Mouse (Mus musculus) gastrocnemius, postnatal 25 days (tissue): Measurements from ENCODE around the gene Agpat4. TPM values are rescaled to one million over a fixed set of nuclear protein-coding genes. Genes with fewer than 3 reads are reported as not detected.
A peak's percentile ranks its signal among the peaks of the same experiment; 100 is the strongest.
"Not testable (repeated sequence)": the region's sequence is repeated elsewhere in the genome, so short reads cannot be mapped to it uniquely, and the experiment has no call there.

ENCODE experiments used
- DNase-seq: peaks from one replicate; pipeline ENCODE4 v3.0.0; 2022
- total RNA-seq, 2 experiments: library from RNA; stranded (reverse); gene quantifications; 1 replicate in 1 of 2; 2 replicates in 1 of 2; pipeline ENCODE4 v1.2.3; 2021

Gene Agpat4
- total RNA-seq, 2 experiments from 2014 or later, result 2.3 to 2.7 TPM

- peak; percentile 21 for DNase-seq
These were observed 76.6 kb downstream of the Agpat4 start for GRCm38 (mm10) chr17:12195137-12195536.

DNA sequence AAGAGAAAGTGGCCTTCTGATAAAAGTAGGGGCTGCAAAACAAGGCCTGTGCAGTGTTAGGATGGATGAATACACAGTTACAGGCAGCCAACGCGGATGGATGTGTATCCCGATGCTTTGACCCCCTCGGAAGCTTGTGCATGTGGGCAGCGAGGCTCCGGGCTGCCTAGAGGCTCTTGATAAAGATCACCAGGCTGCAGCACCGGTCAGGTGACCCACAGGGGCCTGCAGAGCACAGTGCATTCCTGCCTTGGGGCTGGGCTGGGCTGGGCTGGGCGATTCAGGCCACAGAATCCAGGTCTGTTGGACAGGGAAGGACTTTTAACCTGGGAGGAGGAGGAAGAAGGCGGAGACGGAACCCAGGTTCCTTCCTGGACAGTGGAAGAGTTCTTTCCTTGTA is 77.1 kb downstream of the Agpat4 start:
- no peak for DNase-seq

DNA sequence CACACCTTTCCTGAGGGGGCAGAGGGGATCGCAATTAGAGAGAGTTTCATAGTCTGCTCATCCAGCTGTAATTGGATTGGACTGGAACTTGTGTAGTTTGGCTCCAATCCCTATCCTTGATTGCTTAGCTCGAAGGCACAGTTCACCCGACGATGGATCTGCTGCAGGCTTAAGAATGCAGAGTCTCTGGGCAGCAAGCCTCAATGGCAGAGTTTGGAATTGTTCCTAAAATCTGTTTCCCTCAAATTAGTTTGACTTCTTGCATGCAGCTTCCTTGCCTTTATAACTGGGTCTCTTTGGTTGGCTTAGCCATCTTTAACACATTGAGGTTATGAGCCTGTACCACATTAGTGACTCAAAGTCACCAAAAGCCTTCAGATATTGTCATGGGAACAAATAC is 81.4 kb downstream of the Agpat4 start:
- DNase-seq, result no peak

- DNase-seq, result no peak
These were observed 82.6 kb downstream of the Agpat4 start for GRCm38 (mm10) chr17:12201086-12201485.

DNA sequence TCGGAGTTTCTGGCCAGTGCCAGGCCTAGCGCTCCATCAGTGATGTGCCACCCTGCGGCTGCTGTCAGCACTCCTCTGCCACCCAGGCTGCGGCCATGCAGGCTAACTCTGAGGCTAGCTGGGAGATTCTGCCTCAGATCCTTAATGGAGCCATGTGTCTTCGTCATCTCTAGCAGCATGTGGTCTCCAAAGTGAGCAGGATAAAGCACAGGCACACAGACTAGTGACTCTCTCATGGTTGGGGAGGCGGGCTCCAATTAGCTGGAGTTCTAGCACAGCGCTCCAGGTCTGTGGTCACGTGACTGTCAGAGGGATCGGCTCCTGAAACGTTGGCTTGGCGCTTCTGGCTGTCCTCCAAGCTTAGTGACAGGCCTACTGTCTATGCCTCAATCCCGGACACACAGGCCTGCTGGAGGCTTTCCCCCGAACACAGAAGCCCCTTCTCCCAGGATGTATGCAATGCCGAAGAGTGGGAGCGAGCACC is 85.0 kb downstream of the Agpat4 start:
- no peak for DNase-seq

- no peak for DNase-seq
These were observed 85.7 kb downstream of the Agpat4 start for GRCm38 (mm10) chr17:12204246-12204645.

DNA sequence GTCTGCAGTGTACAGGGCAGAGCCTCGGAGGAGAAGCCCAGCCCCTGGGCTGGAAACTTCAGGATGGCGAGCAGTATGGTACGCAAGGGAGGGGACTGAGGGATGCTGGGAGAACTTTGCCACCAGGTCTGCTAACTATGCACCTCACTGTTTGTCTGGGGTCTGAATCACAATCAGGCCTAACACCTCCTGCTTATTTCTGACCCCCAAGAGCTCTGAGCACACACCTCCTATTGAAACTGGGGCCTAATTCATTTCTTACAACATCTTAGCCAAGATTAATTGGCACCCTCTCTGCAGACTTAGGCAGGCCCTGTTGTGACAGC is 86.1 kb downstream of the Agpat4 start:
- no peak for DNase-seq

DNA sequence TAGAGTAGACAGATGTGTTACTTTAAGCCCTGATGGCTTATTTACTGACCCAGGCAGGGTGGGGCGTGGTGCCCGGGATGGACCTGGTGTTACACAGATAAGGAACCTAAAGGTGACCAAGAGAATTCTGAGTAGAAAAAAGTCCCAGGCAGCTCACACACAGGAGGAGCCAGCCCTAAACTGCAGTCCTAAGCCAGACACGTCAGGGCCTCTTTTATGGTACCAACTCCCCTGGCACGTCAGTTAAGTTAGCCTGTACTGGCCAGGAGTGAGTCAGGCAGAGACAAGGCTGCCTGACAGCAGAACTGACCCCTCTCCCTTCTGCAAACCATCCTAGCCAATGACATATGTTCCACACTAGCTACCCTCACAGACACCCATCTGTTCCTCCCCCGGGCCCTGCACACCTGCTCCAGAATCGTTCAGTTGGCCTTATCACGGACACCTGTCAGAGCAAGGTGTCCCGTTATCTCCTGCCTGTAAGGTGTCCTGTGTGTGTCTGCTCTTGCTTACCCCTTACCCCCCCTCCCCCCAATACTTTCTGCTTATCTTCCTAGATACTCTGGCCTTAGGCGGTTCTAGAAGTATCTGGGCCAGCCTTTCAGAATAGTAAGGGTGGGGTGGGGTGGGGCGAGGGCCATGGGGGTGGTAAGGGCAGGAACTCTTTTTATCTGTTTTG is 86.7 kb downstream of the Agpat4 start:
- no peak for DNase-seq

DNA sequence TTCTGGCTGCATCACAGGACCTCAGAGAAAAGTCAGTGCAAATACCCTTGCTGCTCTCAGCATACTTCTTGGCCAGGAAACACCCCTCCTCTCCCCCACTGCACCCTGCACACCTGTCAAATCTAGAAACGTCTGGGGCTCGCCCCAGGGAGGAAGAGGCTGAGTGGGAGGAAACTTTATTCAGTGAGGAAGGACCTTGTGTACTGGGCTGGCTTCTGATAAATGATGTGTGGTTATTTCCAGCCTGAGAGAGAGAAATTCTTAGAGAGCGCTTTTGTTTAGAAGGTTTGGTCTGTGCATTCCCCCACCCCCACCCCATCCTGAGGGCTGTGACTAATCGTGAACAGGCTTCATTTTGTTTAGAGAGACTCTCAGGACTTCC is 87.2 kb downstream of the Agpat4 start:
- DNase-seq, result no peak

- no peak for DNase-seq
These were observed 87.7 kb downstream of the Agpat4 start for GRCm38 (mm10) chr17:12206248-12206647.

GRCm38 (mm10) chr17:12207022-12207548 is 88.6 kb downstream of the Agpat4 start:
- no peak for DNase-seq

DNA sequence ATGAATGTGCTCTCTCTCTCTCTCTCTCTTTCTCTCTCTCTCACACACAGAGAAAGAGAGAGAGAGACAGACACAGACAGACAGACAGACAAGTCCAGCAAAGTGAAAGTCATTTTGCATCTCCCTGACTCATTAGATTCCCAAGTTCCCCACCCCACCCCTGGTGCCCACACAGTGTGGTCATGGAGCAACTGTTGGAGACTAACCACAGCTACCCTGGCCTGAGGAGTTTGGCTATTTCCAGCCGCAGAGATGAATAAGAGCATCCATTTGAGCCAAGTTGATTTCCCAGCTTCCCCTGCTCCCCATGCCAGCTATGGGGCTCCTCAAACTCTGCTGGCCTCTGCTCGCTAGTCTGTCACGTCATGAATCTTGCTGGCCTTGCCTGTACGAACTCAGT is 91.0 kb downstream of the Agpat4 start:
- no peak for DNase-seq

GRCm38 (mm10) chr17:12210544-12211132 is 92.1 kb downstream of the Agpat4 start:
- peak; percentile 62 for DNase-seq

DNA sequence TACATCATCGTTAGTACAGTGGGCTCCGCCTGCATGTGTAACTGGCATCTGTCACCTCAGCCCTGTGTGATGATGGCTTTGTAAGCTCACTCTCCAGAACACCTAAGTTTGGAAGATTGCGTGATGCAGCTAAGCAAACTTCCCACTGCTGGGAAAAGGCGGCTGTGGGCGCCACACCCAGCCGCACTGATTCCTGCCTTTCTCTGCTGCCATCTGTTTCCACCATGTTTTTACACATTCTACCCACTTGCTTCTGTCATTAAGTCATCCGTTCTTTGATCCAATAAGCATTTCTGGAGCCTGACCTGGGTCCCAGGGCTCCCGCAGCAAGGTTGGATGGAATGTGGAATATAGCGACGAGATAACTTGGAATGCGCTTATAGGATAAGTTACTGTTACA is 93.4 kb downstream of the Agpat4 start:
- no peak for DNase-seq

GRCm38 (mm10) chr17:12212341-12212740 is 93.8 kb downstream of the Agpat4 start:
- no peak for DNase-seq

DNA sequence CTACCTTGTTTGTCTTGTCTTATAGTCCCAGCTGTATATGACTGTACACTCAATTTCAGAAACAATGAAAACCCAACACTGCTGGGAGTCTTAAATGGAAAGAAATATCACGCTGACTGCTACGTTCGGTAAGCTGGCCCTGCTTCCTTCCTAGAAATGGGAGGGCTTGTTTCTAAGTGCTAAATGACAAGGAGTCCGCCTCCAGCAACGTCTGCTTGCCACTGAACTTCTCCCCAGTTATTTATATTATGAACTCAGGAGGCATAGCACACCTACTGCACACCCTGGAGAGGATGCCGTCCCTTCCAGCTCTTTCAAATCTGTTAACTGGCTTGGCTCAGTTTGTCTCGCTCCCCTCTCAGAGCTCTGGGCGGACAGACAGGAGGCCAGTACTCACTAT is 94.9 kb downstream of the Agpat4 start:
- no peak for DNase-seq

- DNase-seq, result no peak
These were observed 97.7 kb downstream of the Agpat4 start for GRCm38 (mm10) chr17:12216224-12216623.

- DNase-seq, result no peak
These were observed 103.4 kb downstream of the Agpat4 start for GRCm38 (mm10) chr17:12221926-12222325.

- DNase-seq, result no peak
These were observed 105.2 kb downstream of the Agpat4 start for GRCm38 (mm10) chr17:12223682-12224081.

GRCm38 (mm10) chr17:12224145-12224544 is 105.6 kb downstream of the Agpat4 start:
- no peak for DNase-seq

DNA sequence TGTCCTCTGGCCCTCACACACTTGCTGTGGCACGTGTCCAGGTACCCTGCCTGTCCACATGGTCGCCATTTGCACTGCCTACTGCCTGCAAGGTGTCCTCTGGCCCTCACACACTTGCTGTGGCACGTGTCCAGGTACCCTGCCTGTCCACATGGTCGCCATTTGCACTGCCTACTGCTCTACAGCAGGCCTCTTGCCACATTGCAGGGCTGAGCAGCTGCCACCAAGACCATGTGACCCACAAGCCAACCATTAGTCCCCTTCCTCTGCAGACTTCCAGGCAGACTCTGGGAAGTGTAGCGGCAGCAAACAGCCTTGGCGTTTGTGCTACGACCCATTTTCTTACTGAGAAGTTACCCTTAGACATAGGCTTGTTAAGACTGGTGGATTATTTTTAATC is 106.0 kb downstream of the Agpat4 start:
- DNase-seq, result not testable (repeated sequence)

DNA sequence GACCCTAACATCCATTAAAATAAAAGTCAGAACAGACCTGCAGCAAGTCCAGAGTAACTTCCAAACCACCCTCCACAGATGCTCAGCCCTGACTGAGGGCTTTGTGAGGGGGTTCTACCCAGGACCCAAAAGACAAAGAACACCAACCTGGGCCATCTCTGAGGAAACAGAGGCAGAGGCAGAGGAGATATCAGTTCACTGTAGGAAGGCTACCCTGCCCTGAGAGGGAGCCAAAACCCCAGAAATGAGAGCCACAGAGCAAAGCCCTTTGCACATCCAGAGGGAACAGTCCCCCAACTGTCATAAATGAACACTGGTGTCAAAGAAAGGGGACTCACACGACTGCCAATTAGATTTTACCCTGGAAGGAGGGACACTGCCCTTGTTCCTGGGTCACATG is 106.7 kb downstream of the Agpat4 start:
- DNase-seq, result no peak

GRCm38 (mm10) chr17:12226551-12226950 is 108.0 kb downstream of the Agpat4 start:
- no peak for DNase-seq

DNA sequence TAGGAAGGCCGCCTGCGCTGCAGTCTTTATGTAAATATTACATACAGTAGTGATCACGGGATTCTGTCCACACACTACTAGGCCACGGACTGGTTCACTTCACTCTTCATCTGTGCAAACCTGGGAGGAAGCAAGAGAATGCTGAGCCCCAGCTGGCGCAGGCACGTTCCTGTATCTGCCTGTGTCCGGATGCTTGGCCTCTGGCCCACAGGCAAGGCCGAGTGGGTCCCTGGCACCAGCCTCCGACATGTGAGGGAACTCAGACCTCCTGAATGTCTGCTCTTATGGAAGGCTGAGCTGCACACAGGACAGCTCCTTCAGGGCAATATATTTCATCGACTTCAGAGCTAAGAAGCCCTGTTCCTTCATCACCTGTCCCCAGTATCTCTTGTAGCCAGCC is 109.5 kb downstream of the Agpat4 start:
- no peak for DNase-seq
